Mouse (Mus musculus) left cerebral cortex, postnatal 4 days (tissue): ENCODE results near the gene Ddx39. TPM values are rescaled to one million over a fixed set of nuclear protein-coding genes. Genes with fewer than 3 reads are reported as not detected.

Experiments used
- DNase-seq: peaks from one replicate; pipeline ENCODE4 v3.0.0-alpha.2; 2022
- intact Hi-C: fragments of 180-260 bp; cut with DNase I; formaldehyde crosslinking; loops from one replicate; pipeline ENCODE4 v1.15.1; 2025
- total RNA-seq, 2 experiments: library from RNA; stranded (reverse); gene quantifications; 2 replicates each; pipeline ENCODE4 v1.2.3; 2021

Gene Ddx39
- total RNA-seq, 2 experiments from 2014 or later, result 39.1 to 39.7 TPM

DNA sequence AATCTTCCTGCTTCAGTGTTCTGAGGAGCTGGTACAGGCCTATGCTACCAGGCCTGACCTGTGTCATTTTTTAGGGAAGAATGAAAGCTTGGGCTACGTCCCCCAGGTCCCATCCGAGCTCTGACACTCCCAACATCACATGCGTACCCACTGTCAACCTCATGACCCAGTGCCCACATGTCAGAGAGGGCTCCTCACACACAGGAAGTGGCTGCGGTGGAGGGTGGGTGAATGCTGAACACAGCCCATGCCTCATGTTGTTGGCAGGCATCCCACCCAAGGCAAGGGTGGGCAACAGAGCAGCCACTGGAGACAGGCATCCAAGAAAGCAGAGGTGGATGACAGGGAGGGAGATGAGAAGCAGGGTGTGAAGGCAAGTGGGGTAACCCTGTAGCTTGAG, 21.7 kb downstream of the Ddx39 start:
- DNase-seq, result no peak
- intact Hi-C loops, result no loop called here

DNA sequence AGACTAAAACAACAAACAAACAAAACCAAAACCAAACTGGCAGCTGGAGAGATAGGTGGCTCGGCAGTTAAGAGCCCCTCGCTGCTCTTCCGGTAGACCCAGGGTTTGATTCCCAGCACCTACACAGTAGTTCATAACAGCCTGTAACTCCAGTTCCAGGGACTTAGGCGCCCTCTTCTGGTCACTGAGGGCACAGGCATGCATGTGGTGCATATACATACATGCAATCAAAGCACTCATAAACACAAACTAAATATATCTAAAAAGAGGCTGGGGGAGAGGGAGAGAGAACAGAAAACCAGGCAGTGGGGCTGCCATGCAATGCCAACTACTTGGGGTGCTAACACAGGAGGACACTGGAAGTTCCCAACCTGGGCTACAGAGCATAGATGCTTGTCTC, 22.4 kb downstream of the Ddx39 start:
- intact Hi-C loops, result no loop called here
- no peak for DNase-seq

DNA sequence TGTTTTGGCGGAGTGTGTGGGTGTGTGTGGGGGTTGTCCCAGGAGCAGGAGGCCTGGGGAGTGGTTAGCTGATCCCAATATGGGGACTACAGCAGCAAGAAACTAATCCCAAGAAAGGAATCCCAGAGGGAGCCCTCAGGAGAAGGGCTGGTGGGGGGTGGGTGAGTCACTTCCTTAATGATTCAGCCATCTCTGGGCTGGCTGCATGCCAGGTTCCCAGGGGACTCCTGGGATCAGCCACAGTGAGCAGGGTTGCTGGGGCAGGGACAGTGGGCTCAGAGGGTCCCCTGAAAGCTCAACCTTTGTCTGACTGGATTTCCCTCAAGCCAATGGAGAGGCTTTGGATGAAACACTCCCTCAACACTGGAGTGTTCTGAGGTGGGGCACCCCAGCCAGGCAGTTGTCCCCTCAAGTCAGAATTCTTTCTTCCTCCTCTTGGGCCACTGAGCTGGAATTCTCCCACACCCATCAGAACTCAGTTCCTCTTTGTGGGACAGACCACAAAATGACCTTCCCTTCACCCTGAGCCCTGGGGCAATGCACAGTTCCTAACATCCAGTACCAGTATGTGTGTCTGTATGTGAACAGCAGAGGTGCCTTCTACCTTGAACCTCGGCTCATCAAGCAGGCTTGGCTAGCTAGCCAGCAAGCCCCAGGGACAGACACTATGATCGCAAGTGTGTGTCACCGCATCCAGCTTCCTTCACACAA, 23.0 kb downstream of the Ddx39 start:
- intact Hi-C loops, result no loop called here
- DNase-seq, result no peak

DNA sequence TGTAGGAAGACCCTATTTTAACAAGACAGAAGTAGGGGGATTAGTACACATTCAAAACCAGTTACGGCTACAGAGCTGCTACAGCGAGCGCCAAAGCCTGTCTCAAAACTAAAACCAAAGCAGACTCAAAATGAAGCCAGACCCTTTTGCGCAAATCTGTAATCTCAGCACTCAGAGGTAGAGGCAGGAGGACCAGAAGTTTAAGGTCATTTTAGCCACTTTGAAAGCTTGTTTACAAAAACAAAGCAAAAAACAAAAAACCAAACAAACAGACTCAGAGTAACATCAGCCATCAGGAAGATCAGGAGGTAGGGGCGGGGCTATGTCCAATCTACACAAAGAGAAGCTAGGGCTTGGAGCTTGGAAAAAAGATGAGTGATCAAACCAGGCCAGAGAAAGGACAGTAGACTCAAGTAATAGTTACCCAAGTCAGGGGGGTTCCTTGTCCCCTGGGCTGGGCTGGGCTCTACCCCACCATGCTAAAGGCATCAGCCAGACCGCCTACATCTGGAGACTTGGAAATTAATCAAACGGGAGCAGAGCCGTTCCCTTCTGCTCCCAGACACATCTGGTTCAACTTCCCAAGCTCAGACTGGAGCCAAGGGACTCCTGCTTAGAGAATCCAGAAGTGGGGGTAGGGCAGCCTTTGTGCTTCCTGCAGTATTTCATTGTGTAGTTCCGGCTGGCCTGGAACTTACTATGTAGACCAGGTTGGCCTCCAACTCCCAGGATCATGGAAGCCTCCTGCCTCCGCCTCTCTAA, 24.2 kb downstream of the Ddx39 start:
- intact Hi-C loops, result no loop called here
- no peak for DNase-seq

DNA sequence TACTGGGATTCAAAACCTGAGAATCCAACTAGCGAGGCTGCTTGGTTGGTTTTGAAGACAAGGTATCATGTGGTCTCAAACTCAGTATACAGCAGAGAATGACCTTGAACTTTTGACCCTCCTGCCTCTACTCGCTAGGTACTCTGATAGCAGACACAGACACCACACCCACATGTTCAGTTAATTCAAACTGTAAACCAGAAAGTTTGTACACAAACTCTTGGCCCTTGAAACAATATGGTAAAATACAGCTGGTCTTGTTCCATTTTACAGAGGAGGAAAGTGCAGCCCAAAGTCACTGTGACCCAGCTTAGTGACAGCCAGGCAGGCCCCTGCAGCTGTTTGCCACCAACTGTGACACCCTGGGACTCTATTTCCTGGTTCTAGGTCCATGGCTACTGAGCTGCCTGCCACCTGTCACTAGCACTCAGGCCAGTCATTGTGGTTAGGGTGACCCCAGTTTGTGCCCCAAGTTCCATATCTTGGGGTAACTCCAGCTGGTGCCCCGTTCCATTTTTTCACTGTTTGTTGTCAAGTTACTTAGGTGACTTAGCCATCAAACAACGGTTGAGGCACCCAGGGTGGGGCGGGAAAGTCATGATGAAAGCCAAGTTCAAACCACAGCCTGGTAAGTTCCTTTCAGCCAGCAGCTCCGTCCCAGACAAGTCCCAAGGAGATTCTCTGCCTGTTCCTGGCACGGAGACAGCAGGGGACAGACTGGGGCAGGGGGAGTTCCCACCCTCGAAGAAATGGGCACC, 24.9 kb downstream of the Ddx39 start:
- intact Hi-C loops, result no loop called here
- no peak for DNase-seq

DNA sequence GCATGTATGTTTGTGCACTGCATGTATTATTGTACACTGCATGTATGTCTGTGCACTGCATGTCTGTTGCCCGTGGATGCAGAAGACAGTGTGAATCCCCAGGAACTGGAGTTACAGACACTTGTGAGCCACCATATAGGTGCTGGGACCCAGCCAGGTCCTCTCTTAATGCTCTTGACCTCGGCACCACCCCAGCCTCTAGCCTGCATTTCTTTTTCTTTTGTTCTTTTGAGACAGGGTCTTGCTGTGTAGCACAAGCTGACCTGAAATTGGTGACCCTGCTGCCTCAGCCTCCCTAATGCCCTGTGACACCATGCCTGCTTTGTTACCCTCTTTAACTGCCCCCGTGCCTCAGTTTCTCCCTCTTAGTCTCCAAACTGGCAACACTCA, 25.6 kb downstream of the Ddx39 start:
- intact Hi-C loops, result no loop called here

DNA sequence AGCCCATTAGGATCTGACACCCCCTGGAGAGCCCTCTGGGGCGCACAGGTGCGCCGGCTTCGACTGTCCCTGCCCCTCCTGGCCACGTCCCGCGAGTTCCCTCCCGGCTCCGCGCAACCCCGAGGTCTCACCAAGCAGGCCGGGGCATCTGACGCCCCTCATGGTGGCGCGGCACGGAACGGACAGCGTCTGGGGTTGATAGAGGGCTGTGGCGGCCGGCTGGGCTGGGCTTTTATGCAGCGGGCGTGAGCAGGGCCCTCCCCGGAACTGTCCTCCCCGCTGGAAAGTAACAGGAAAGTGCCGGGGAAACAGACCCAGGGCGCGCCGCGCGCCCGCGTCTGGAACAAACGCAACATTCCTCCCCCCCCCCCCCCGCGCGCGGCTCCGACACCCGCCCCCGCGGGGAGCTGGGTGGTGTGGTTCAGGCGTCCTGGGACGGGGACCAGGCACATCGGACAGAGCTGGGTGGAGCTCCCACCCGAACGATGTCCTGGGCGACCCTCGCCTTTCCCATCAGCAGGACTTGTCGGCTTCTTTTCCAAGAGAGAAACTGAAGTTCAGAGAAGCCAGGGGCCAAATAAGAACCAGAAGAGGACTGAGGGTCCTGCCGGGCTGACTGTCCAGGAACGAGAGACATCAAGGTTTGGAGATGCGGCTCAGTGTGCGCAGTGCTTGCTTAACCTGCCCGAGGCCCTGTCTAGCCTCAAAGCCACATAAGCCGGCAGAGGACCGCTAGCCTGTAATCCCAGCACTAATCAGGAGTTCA, 26.2 kb downstream of the Ddx39 start, which contains the start of gene Adgre5:
Adgre5 (minus strand) TSS at position 351 of the 766 bp plus-strand sequence.
- no peak for DNase-seq
- intact Hi-C loops, result no loop called here

More for the DNA sequence above, 25.6 kb downstream of the Ddx39 start:
- DNase-seq, result no peak

DNA sequence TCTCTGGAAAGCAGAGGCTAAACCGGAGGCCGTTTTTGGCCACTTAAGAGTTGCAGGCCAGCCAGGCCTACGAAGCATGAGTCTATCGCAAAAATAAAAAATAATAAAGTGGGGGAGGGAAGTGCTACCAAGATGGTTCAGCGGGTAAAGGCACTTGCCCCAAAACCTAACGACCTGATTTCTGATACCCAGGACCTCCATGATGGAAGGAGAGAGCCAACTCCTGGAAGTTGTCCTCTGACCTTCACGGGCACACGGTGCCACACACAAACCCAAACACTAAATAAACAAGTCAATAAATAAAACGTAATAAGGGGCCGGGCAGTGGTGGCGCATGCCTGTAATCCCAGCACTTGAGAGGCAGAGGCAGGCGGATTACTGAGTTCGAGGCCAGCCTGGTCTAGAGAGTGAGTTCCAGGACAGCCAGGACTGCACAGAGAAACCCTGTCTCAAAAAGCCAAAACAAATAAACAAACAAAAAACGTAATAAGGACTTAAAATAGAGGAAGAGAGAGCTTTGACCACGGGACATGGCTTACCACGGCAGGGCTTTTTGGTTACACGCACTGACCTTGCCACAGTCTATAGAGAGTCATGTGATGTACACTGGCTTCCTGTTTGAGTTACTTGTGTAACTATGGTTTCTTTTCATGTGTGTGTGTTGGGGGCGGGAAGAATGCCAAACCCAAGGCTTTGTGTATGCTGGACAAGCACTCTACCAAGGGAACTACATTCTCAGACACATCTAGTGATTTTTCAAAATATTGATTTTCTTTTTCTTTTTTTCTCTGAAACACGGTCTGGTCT, 27.1 kb downstream of the Ddx39 start:
- no peak for DNase-seq
- intact Hi-C loops, result no loop called here

DNA sequence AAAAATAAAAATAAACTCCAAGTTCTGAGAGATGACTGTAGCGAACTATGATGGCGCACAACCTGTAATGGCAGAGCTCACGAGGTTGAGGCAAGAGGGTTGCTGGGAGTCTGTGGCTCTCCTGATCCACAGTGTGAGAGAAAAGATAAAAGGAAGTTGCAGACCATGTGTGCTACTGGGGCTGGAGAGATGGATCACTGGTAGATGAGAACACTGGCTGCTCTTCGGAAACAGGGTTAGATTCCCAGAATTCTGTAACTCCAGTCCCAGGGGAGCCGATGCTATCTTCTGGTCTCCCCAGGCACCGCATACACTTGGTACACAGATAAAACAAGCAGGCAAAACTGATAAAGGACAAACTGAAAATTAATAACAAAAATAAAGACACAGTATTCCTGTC, 28.0 kb downstream of the Ddx39 start:
- no peak for DNase-seq
- intact Hi-C loops, result no loop called here

DNA sequence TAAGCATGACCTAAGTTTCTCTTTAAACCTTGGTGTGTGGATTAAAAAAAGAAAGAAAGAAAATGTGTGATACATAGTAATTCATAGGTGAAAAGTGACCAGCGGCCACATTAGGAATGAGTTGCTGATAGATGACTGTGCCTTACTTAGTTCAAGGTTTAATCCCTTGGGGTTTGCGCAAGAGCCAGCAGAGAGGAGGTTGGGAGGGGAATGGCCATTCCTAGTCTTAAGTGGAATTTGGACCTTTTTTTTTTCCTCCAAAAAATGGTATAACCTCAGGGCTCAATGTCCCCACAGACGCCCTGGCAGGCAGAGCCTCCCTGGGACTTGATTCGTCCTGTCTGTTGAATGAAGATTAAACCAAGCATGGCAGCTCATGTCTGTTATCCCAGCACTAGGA, 29.1 kb downstream of the Ddx39 start:
- intact Hi-C loops, result no loop called here
- no peak for DNase-seq

DNA sequence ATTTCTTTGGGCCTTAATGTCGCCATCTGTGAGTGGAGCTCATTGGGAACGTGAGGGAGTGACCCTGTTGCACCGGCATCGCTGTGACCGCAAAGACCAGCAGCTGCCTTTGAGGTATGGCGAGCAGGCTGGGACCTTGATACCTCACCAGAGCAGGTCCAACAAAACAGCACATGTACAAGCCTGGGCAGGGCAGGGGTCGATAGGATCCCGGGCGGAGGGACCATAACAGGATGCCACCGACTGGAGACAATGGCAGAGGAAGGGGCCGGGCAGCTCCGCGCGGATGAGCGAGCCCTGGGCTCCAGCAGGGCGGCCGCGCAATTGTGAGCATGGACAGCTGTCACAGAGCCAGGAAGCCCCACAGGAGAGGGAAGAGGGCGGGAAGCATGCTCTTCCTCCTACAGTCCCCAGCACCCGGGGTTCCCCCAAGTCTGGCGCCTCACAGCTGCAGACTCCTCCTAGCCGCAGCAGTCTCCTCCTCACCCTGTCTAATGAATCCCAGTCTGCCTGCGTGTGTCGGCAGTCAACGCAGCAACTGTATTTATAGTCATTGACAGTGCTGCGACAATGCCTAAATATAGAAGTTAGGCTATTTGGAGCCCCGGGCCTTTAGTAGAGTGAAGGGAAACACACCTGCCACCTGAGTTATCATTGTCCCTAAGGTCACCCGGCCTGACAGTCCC, 32.8 kb downstream of the Ddx39 start:
- peak; percentile 54 for DNase-seq
- intact Hi-C loops, result no loop called here

DNA sequence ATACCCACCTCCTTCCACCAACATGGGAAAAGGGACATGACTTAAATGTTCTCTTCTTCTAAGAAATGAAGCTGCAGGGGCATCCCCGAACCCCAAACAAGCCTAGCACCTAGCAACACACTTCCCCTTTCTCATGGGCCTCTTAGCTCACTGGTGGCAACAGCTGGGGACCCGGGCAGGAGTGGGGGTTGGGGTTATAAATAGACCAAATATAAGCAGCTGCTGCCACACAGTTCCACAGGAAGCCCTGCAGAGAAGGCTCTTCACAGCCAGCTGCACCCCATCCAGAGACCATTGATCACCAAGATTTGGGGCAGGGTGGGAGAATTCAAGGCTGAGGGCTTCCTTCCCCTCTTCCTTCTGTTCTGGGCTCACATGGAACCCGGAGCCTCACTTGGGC, 33.7 kb downstream of the Ddx39 start:
- no peak for DNase-seq
- intact Hi-C loops, result no loop called here

DNA sequence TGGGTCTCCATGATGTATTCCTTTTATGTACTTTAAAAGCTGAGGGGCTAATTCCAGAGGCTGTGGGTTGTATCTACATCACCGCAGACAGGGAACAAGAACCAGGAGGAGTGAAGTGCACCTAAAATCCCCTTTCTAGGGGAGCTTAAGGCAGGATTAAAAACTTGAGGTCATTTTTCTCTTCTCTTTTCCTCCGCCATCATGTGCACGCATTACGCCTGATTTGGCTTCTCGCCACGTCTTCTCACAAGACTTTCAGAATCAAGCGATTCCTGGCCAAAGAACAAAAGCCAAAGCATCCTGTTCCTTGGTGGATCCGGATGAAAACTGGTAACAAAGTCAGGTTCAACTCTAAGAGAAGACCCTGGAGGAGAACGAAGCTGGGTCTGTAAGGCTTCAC, 34.3 kb downstream of the Ddx39 start:
- intact Hi-C loops, result no loop called here
- no peak for DNase-seq

DNA sequence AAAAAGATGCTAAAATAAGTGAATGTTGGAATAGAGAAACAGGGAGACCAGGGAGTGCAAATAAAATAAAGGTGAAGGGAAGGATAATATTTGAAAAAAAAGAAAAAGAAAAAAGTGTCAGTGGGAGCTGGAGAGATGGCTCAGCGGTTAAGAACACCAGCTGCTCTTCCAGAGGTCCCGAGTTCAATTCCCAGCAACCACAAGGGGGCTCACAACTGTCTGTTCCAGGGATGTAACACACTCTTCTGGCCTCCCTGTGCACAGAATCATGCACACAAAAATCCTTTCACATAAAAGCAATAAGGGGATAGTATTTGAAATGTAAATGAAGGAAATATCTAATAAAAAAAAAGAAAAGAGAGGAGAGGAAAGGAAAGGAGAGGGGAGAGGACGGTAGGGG, 39.2 kb downstream of the Ddx39 start:
- intact Hi-C loops, result no loop called here
- no peak for DNase-seq

DNA sequence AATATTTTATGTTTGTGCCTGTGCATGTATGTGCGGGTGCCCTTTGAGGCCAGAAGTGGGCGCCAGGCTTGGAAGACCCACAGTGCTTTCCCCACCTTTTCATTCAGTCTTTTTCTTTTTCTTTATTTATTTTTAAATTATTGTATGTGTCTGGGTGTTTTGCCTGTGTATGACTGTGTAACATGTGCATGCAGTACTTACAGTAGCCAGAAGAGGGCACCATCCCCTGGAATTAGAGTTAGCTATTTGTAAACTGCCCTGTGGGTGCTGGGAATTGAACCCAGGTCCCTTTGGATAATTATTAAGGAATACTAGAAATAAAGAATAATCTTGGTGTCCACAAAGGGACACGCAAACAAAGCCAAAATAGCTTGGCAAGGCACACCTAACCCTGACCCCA, 41.3 kb downstream of the Ddx39 start:
- intact Hi-C loops, result no loop called here
- no peak for DNase-seq

DNA sequence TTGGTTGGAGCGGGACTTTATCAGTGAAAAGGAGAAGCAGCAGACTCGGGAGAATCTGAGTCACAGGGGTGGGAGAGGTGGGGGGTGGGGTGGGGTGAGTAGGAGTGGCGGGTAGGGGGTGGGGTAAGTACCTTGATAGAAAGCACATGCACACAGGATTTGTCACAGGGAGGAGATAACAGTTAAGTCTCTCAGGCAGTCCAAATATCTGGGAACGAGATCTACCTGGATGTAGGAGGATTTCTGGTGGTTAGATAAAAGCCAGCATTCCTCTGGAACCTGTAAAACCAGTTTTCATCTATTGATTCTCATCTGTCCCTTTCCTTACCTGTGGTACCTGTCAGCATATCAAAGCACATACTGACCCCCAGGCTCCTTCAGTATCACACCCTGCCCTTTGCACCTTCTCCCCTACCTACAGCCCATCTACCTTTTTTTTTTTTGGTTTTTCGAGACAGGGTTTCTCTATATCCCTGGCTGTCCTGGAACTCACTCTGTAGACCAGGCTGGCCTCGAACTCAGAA, 42.2 kb downstream of the Ddx39 start:
- DNase-seq, result no peak
- intact Hi-C loops, result no loop called here

DNA sequence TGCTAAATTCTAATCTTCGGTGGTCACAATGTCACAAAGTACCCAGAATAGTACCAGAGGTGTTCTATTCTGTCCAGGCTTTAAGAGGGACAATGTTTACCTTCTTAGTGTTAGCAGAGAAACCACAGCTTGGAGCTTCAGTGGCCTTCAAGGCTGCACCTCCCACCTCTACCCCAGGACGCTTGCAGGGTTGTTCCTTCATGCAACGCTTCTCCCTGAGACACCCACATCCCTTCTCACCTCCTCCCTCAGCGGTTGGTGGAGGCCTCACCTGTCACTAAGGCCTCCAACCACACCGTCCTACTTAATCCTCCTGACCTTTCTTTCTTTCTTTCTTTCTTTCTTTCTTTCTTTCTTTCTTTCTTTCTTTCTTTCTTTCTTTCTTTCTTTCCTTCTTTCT, 43.3 kb downstream of the Ddx39 start:
- no peak for DNase-seq
- intact Hi-C loops, result no loop called here

DNA sequence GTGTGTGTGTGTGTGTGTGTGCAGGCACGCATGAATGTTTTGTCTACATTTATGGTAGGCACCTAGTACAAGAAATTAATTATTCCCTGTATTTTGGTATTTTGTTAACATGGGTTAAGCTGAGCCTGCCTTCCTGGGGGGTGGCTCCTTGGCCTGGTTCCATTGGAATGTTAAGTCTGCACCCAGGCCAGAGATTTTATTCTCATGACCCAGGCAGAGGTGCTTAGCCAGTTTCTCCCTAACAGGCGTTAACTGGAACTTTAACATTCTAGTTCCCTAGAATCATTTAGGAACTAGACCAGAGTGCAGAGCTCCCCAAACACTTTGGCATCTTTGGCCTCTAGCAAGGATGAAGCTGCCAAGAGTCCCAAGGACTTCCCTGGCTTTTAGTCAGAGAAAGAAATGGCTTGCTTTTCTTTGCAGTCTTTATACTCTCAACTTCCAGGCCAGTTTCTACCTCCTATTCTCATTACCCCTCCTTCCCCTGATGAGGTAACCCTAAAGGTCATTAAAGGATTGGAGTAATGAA, 44.3 kb downstream of the Ddx39 start:
- no peak for DNase-seq
- intact Hi-C loops, result no loop called here

DNA sequence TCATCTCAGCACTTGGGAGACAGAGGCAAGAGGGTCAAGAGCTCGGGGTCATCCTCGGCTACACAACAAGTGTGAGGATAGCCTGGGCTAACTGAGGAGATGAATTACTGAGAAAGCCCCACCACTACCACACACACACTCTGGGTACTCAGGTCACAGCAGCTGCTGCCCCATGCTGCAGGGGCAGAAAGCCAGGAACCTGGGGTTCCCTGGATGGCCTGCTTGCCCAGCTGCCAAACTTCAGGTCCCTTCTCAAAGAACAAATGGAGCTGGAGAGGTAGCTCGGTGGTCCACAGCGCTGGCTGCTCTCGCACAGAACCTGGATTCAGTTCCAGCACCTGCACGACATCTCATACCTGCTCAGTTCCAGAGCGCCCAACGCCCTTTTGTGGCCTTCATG, 49.1 kb downstream of the Ddx39 start:
- peak; percentile 72 for DNase-seq
- intact Hi-C loops, result no loop called here
